Mouse (Mus musculus) liver, adult 10 weeks (tissue): ENCODE measurements around the gene Lsm7. TPM values are rescaled to one million over a fixed set of nuclear protein-coding genes. Genes with fewer than 3 reads are reported as not detected.

Source experiments
- polyA plus RNA-seq: library from polyadenylated mRNA; stranded (reverse); fragments of 350-450 nt; fragmentation: Illumina TruSeq; extraction: RNeasy Lipid Tissue Mini Kit (QIAGEN cat#74804); gene quantifications from one replicate; pipeline ENCODE4 v1.2.3, GENCODE M21; 2014; ENCODE audit warnings: low read depth, low replicate concordance

Gene Lsm7
- 5.6 TPM for polyA plus RNA-seq

GRCm38 (mm10) chr10:80854913-80855748 lies at the start of gene Lsm7, which contains the start of gene Sppl2b:
Gene Lsm7 (minus strand): TSS chr10:80855209.
Gene Sppl2b (plus strand): TSS chr10:80855275.

GRCm38 (mm10) chr10:80900318-80901247 lies 45.6 kb upstream of the Lsm7 start, which contains the start of gene Timm13:
Gene Timm13 (minus strand): TSS chr10:80900969.

GRCm38 (mm10) chr10:80871581-80871980 lies 16.6 kb upstream of the Lsm7 start, which contains the start of gene Tmprss9:
Gene Tmprss9 (plus strand): TSS chr10:80871848.

GRCm38 (mm10) chr10:80843931-80844547 lies 11.0 kb downstream of the Lsm7 start, which contains the start of gene Lingo3:
Gene Lingo3 (minus strand): TSS chr10:80844039.

GRCm38 (mm10) chr10:80826151-80827062 lies 28.6 kb downstream of the Lsm7 start, which contains the start of gene Oaz1:
Gene Oaz1 (plus strand): TSS chr10:80826656.

GRCm38 (mm10) chr10:80813366-80813765 lies 41.6 kb downstream of the Lsm7 start, which contains the start of gene Jsrp1:
Gene Jsrp1 (minus strand): TSS chr10:80813498.

GRCm38 (mm10) chr10:80804916-80805315 lies 50.1 kb downstream of the Lsm7 start, which contains the start of gene Amh:
Gene Amh (plus strand): TSS chr10:80805243.

Other genes starting within 250 kb of the Lsm7 start
- gene Gm49322, start 249.2 kb downstream of the Lsm7 start, polyA plus RNA-seq = not detected
- gene Csnk1g2, start 232.4 kb downstream of the Lsm7 start, polyA plus RNA-seq = 1.4 TPM
- 0.53 TPM for gene Btbd2, start 198.1 kb downstream of the Lsm7 start, polyA plus RNA-seq
- gene Mknk2, start 177.1 kb downstream of the Lsm7 start, polyA plus RNA-seq = 3.1 TPM
- gene Mob3a, start 153.2 kb downstream of the Lsm7 start, polyA plus RNA-seq = 1.0 TPM
- gene Izumo4, start 153.0 kb downstream of the Lsm7 start, polyA plus RNA-seq = 2.7 TPM
- gene Ap3d1, start 112.9 kb downstream of the Lsm7 start, polyA plus RNA-seq = 7.5 TPM
- 1.1 TPM for gene Dot1l, start 100.0 kb downstream of the Lsm7 start, polyA plus RNA-seq
- gene Sf3a2, start 57.0 kb downstream of the Lsm7 start, polyA plus RNA-seq = 1.1 TPM
- gene Plekhj1, start 56.6 kb downstream of the Lsm7 start, polyA plus RNA-seq = 5.0 TPM
- gene Amh, start 50.0 kb downstream of the Lsm7 start, polyA plus RNA-seq = not detected
- not detected for gene Jsrp1, start 41.7 kb downstream of the Lsm7 start, polyA plus RNA-seq
- gene Oaz1, start 28.6 kb downstream of the Lsm7 start, polyA plus RNA-seq = 152 TPM
- not detected for gene Lingo3, start 11.2 kb downstream of the Lsm7 start, polyA plus RNA-seq
- 0.58 TPM for gene Sppl2b, start 66 bp upstream of the Lsm7 start, polyA plus RNA-seq
- not detected for gene Tmprss9, start 16.6 kb upstream of the Lsm7 start, polyA plus RNA-seq
- 0.45 TPM for gene Timm13, start 45.8 kb upstream of the Lsm7 start, polyA plus RNA-seq
- gene Lmnb2, start 63.0 kb upstream of the Lsm7 start, polyA plus RNA-seq = 0.19 TPM
- gene Gadd45b, start 74.9 kb upstream of the Lsm7 start, polyA plus RNA-seq = 2.0 TPM
- gene Gng7, start 159.7 kb upstream of the Lsm7 start, polyA plus RNA-seq = 0.21 TPM
- gene Diras1, start 170.5 kb upstream of the Lsm7 start, polyA plus RNA-seq = not detected
- 0.29 TPM for gene Slc39a3, start 182.2 kb upstream of the Lsm7 start, polyA plus RNA-seq
- 2.6 TPM for gene Sgta, start 205.0 kb upstream of the Lsm7 start, polyA plus RNA-seq
- gene Thop1, start 214.8 kb upstream of the Lsm7 start, polyA plus RNA-seq = 0.37 TPM
- 52.3 TPM for gene Creb3l3, start 243.7 kb upstream of the Lsm7 start, polyA plus RNA-seq